Mouse (Mus musculus) myocyte (in vitro differentiated cells): ENCODE data around the gene C730034F03Rik.

Source experiments
- CEBPB ChIP-seq: IDR thresholded peaks from 2 replicates; pipeline ENCODE4 v1.6.1; 2011; ENCODE audit warnings: mild to moderate bottlenecking, moderate library complexity; ENCODE audit not compliant: poor library complexity, insufficient read depth, severe bottlenecking
- E2F4 ChIP-seq: IDR thresholded peaks from one replicate; pipeline ENCODE4 v1.6.1; 2011; ENCODE audit warnings: mild to moderate bottlenecking, control low read depth, moderate library complexity; ENCODE audit not compliant: insufficient read depth
- MYOG ChIP-seq, 3 experiments: IDR thresholded peaks; one replicate each; pipeline ENCODE4 v1.6.1; 2011; ENCODE audit warnings: control low read depth in 2 of 3, low read depth in 2 of 3, mild to moderate bottlenecking in 2 of 3; ENCODE audit not compliant: insufficient read length in 2 of 3, control insufficient read depth in 1 of 3, insufficient read depth in 1 of 3
- POLR2A ChIP-seq: IDR thresholded peaks from one replicate; pipeline ENCODE4 v1.6.1; 2011; ENCODE audit warnings: low read depth, mild to moderate bottlenecking, control low read depth, moderate library complexity; ENCODE audit not compliant: insufficient read length
- REST ChIP-seq: IDR thresholded peaks from one replicate; pipeline ENCODE4 v1.6.1; 2011; ENCODE audit warnings: mild to moderate bottlenecking, control low read depth, moderate library complexity; ENCODE audit not compliant: insufficient read depth, insufficient read length
- TCF12 ChIP-seq: IDR thresholded peaks from one replicate; pipeline ENCODE4 v1.6.1; 2011; ENCODE audit warnings: mild to moderate bottlenecking, control low read depth; ENCODE audit not compliant: poor library complexity, insufficient read depth, severe bottlenecking
- TCF3 ChIP-seq: IDR thresholded peaks from one replicate; pipeline ENCODE4 v1.6.1; 2011; ENCODE audit warnings: low read depth, control low read depth; ENCODE audit not compliant: insufficient read length
- USF1 ChIP-seq: IDR thresholded peaks from one replicate; pipeline ENCODE4 v1.6.1; 2011; ENCODE audit warnings: low read depth, mild to moderate bottlenecking, control low read depth, moderate library complexity

DNA sequence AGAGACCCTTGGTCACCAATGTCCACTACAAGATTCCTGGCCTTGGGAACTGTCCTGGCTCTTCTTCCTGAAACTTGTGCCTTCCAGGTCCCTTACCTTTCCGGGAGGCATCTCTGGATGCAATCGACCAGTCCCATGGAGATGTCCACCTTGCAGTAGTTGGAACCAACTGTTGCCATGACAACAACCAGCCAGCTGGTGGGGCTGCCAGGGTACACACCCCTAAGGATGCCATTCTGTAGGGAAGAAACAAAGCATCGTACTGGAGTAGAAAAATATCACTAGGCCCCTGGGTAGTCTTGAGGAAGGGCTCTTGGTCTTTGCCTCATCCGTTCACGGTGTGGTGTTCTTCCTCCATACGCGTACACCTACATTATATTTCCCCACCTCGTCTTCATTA, 4.8 kb upstream of the C730034F03Rik start:
- no peak for TF ChIP-seq POLR2A
- TF ChIP-seq REST: no peak
- TF ChIP-seq TCF12: no peak
- no peak for TF ChIP-seq MYOG (IDR thresholded peaks at IDR 0.05; ENCODE audit: control insufficient read depth in 1 of 3, insufficient read depth in 1 of 3, insufficient read length in 2 of 3, low read depth in 2 of 3)
- no peak for TF ChIP-seq USF1
- TF ChIP-seq E2F4: no peak
- TF ChIP-seq CEBPB: no peak
- no peak for TF ChIP-seq TCF3
